Mouse (Mus musculus) liver, adult (tissue): ENCODE data around the gene Dnah12.

ENCODE experiments used
- GATA4 ChIP-seq: IDR thresholded peaks from 2 replicates; pipeline ENCODE4 v1.6.1; 2014; ENCODE audit warnings: mild to moderate bottlenecking, low read length; ENCODE audit not compliant: insufficient replicate concordance

Dnah12 gene

GRCm38 (mm10) chr14:26692974-26693373 is at the start of gene Dnah12:
Gene Dnah12, plus strand, starts transcription at chr14:26693274.
- TF ChIP-seq GATA4 = no peak

GRCm38 (mm10) chr14:26645989-26646650 is 47.0 kb upstream of the Dnah12 start:
- TF ChIP-seq GATA4 = no peak

- no peak for TF ChIP-seq GATA4
Measured at GRCm38 (mm10) chr14:26647811-26648210, 45.3 kb upstream of the Dnah12 start.

GRCm38 (mm10) chr14:26651901-26652300 is 41.2 kb upstream of the Dnah12 start:
- no peak for TF ChIP-seq GATA4

GRCm38 (mm10) chr14:26658178-26658577 is 34.9 kb upstream of the Dnah12 start:
- no peak for TF ChIP-seq GATA4

- no peak for TF ChIP-seq GATA4
Measured at GRCm38 (mm10) chr14:26660233-26660632, 32.8 kb upstream of the Dnah12 start.

GRCm38 (mm10) chr14:26662016-26662415 is 31.1 kb upstream of the Dnah12 start:
- no peak for TF ChIP-seq GATA4

- no peak for TF ChIP-seq GATA4
Measured at GRCm38 (mm10) chr14:26662488-26662887, 30.6 kb upstream of the Dnah12 start.

GRCm38 (mm10) chr14:26663851-26664250 is 29.2 kb upstream of the Dnah12 start:
- no peak for TF ChIP-seq GATA4

GRCm38 (mm10) chr14:26667991-26668370 is 25.1 kb upstream of the Dnah12 start:
- TF ChIP-seq GATA4 = no peak

- no peak for TF ChIP-seq GATA4
Measured at GRCm38 (mm10) chr14:26668371-26669291, 24.4 kb upstream of the Dnah12 start.

GRCm38 (mm10) chr14:26669292-26670073 is 23.6 kb upstream of the Dnah12 start, which contains the start of gene Pde12:
Gene Pde12, minus strand, starts transcription at chr14:26669883.
- no peak for TF ChIP-seq GATA4

GRCm38 (mm10) chr14:26670964-26671363 is 22.1 kb upstream of the Dnah12 start:
- no peak for TF ChIP-seq GATA4

- TF ChIP-seq GATA4 = peak; percentile 7; the same call in 1 of the 2 replicates
Measured at GRCm38 (mm10) chr14:26671870-26672615, 21.0 kb upstream of the Dnah12 start.

- no peak for TF ChIP-seq GATA4
Measured at GRCm38 (mm10) chr14:26675371-26675770, 17.7 kb upstream of the Dnah12 start.
